Mouse (Mus musculus): ENCODE measurements around the gene Plod3. TPM values are rescaled to one million over a fixed set of nuclear protein-coding genes. Genes with fewer than 3 reads are reported as not detected.

Gene Plod3
- polyA plus RNA-seq, 1 experiment from 2014 or later, result 23.1 TPM

DNA sequence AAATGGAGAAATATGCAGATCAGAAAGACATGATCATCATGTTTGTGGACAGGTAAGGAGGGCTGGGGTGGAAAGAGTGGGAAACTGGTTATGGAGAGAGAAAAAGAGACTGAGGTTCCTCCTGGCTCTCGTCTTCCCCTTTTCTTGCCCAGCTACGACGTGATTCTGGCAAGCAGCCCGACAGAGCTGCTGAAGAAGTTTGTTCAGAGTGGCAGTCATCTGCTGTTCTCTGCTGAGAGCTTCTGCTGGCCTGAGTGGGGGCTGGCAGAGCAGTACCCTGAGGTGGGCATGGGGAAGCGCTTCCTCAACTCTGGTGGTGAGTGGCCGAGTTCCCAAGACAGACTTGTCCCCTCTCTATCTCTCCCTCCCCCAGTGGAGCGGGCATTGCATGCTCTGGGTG lies 1.6 kb downstream of the Plod3 start:
- Histone ChIP-seq H3K9ac (ENCODE audit: low read length) (peak overlapping the region; percentile 98), H3K27ac (ENCODE audit: low read depth, low read length) (no peak overlapping the region), H3K9me3 (ENCODE audit: control insufficient read depth, low read length) (no peaks in the 10 kb centered on the region), H3K4me1 (ENCODE audit: control insufficient read depth, insufficient read depth, low read length) (peaks cover 11% of the 10 kb centered on the region), H3K4me2 (peak overlapping the region; percentile 97), H3K4me3 (ENCODE audit: low read depth, low read length) (peak overlapping the region; percentile 90), H3K36me3 (ENCODE audit: control insufficient read depth, insufficient read depth, low read length) (peaks cover 22% of the 10 kb centered on the region), H3K27me3 (ENCODE audit: control insufficient read depth, insufficient read depth, low read length) (no peaks in the 10 kb centered on the region)
- no peak for ATAC-seq (ENCODE audit: low FRiP score)
- DNase-seq (ENCODE audit: low spot score, missing footprints), result no peak
- WGBS, result 89% methylated on average over 7 of the region's 7 CpGs

- Histone ChIP-seq H3K36me3 (ENCODE audit: control insufficient read depth, insufficient read depth, low read length) (peaks cover 28% of the 10 kb centered on the region), H3K9me3 (ENCODE audit: control insufficient read depth, low read length) (no peaks in the 10 kb centered on the region), H3K4me1 (ENCODE audit: control insufficient read depth, insufficient read depth, low read length) (peaks cover 11% of the 10 kb centered on the region), H3K27ac (ENCODE audit: low read depth, low read length) (no peak overlapping the region), H3K4me3 (ENCODE audit: low read depth, low read length) (no peak overlapping the region), H3K9ac (ENCODE audit: low read length) (no peak overlapping the region), H3K4me2 (no peak overlapping the region), H3K27me3 (ENCODE audit: control insufficient read depth, insufficient read depth, low read length) (no peaks in the 10 kb centered on the region)
- no peak for ATAC-seq (ENCODE audit: low FRiP score)
- WGBS, result 92% methylated on average over 6 of the region's 6 CpGs
- DNase-seq (ENCODE audit: low spot score, missing footprints), result no peak
Measured at GRCm38 (mm10) chr5:136989801-136990200, 3.0 kb downstream of the Plod3 start.

- ATAC-seq (ENCODE audit: low FRiP score) (no peak), DNase-seq (ENCODE audit: low spot score, missing footprints) (no peak)
- Histone ChIP-seq H3K4me3 (ENCODE audit: low read depth, low read length) (no peak overlapping the region), H3K36me3 (ENCODE audit: control insufficient read depth, insufficient read depth, low read length) (peaks cover 8% of the 10 kb centered on the region), H3K4me2 (no peak overlapping the region), H3K27me3 (ENCODE audit: control insufficient read depth, insufficient read depth, low read length) (no peaks in the 10 kb centered on the region), H3K9me3 (ENCODE audit: control insufficient read depth, low read length) (no peaks in the 10 kb centered on the region), H3K9ac (ENCODE audit: low read length) (no peak overlapping the region), H3K4me1 (ENCODE audit: control insufficient read depth, insufficient read depth, low read length) (no peaks in the 10 kb centered on the region), H3K27ac (ENCODE audit: low read depth, low read length) (no peak overlapping the region)
- 75% methylated on average over 3 of the region's 5 CpGs for WGBS
Measured at GRCm38 (mm10) chr5:136999449-136999848, 12.6 kb downstream of the Plod3 start.

DNA sequence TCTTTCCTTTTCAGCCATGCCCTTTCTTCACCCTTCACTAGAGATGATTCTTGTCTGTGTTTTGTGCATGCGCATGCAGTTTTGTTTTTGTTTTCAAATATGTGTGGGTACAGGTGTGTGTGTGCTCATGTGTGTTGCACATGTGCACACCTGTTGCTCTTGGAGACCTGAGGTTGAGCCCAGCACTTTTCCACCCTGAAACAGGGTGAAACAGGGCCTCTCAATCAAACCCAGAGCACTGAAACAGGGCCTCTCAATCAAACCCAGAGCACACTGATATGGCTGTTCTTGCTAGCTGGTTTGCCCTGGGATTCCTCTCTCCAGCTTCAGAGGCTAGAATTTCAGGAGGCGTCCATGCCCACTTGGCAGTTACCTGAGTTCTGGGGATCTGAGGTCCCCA lies 13.8 kb downstream of the Plod3 start:
- Histone ChIP-seq H3K4me3 (ENCODE audit: low read depth, low read length) (no peak overlapping the region), H3K36me3 (ENCODE audit: control insufficient read depth, insufficient read depth, low read length) (peaks cover 2% of the 10 kb centered on the region; the same call in 1 of the 2 replicates), H3K4me2 (no peak overlapping the region), H3K9ac (ENCODE audit: low read length) (no peak overlapping the region), H3K4me1 (ENCODE audit: control insufficient read depth, insufficient read depth, low read length) (no peaks in the 10 kb centered on the region), H3K27ac (ENCODE audit: low read depth, low read length) (no peak overlapping the region), H3K9me3 (ENCODE audit: control insufficient read depth, low read length) (no peaks in the 10 kb centered on the region), H3K27me3 (ENCODE audit: control insufficient read depth, insufficient read depth, low read length) (no peaks in the 10 kb centered on the region)
- DNase-seq (ENCODE audit: low spot score, missing footprints) (peak; percentile 89), ATAC-seq (ENCODE audit: low FRiP score) (no peak)
- WGBS, result 79% methylated on average over 2 of the region's 2 CpGs

DNA sequence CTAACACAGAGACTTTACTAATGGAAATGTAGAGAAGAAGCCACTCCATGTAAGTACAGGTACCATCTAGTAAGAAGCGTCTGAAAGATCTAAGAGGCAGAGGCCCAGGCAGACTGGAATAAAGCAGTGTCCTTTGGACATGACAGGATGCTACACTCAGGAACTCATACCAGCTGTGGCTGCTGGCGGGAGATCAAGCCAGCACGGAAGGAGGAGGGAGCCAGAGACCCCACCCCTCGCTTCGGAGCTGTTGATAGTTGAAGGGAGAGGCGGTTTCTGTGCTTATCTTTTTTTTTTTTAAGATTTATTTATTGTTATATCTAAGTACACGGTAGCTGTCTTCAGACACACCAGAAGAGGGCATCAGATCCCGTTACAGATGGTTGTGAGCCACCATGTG lies 20.5 kb downstream of the Plod3 start:
- Histone ChIP-seq H3K4me3 (ENCODE audit: low read depth, low read length) (no peak overlapping the region), H3K36me3 (ENCODE audit: control insufficient read depth, insufficient read depth, low read length) (no peaks in the 10 kb centered on the region), H3K9ac (ENCODE audit: low read length) (no peak overlapping the region), H3K27me3 (ENCODE audit: control insufficient read depth, insufficient read depth, low read length) (no peaks in the 10 kb centered on the region), H3K4me2 (no peak overlapping the region), H3K9me3 (ENCODE audit: control insufficient read depth, low read length) (no peaks in the 10 kb centered on the region), H3K27ac (ENCODE audit: low read depth, low read length) (no peak overlapping the region), H3K4me1 (ENCODE audit: control insufficient read depth, insufficient read depth, low read length) (no peaks in the 10 kb centered on the region)
- no peak for DNase-seq (ENCODE audit: low spot score, missing footprints)
- 64% methylated on average over 8 of the region's 8 CpGs for WGBS
- ATAC-seq (ENCODE audit: low FRiP score), result no peak

DNA sequence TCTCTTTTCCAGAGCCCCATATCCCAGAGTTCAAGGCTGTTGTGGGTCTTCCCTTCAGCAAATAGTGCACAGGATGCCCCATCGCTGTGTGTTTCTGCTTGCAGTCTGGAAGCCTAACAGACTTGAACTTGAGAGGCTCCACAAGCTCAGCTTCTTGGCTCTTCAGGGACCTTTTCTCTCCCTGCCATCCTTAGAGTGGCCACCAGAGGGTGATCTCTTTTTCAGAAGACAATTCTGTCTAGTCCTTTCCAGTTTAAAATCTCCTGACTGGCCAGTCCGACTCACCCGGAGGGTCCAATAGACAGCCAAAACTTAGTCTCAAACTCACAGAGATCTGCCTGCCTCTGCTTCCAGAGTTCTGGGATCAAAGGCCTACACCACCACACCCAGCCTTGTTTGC lies 23.2 kb downstream of the Plod3 start:
- ATAC-seq (ENCODE audit: low FRiP score) (no peak), DNase-seq (ENCODE audit: low spot score, missing footprints) (peak; percentile 90)
- H3K9ac ChIP-seq (ENCODE audit: low read length), result no peak overlapping the region
- no peak overlapping the region for H3K4me2 ChIP-seq
- H3K9me3 ChIP-seq (ENCODE audit: control insufficient read depth, low read length), result no peaks in the 10 kb centered on the region
- no peak overlapping the region for H3K4me3 ChIP-seq (ENCODE audit: low read depth, low read length)
- H3K27me3 ChIP-seq (ENCODE audit: control insufficient read depth, insufficient read depth, low read length), result no peaks in the 10 kb centered on the region
- WGBS, result 23% methylated on average over 3 of the region's 3 CpGs
- H3K4me1 ChIP-seq (ENCODE audit: control insufficient read depth, insufficient read depth, low read length), result no peaks in the 10 kb centered on the region
- no peak overlapping the region for H3K27ac ChIP-seq (ENCODE audit: low read depth, low read length)
- no peaks in the 10 kb centered on the region for H3K36me3 ChIP-seq (ENCODE audit: control insufficient read depth, insufficient read depth, low read length)

DNA sequence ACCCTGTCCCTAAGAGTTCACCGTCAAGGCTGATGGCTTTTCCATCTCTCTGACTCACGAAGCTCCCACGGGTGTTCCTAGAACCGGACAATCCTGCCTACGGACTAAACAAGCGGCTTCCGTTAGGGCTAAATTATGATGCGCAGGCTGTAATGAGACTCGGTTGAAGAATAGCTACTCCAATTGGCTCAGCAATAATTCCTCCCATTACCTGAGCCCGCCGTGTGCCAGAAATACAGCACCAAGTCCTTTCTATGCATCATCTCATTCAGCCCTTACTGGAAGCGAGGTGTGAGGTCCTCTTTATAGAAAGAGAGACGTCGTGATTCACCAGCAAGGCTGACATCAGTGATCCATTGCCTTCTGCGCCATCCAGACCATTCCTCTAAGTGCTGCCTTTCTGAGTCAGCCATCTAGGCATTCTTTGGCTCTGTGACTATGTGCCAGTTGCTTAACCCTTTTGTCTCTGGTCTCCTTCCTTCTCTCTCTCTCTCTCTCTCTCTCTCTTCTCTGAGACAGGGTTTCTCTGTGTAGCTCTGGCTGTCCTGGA lies 25.7 kb downstream of the Plod3 start:
- Histone ChIP-seq H3K9me3 (ENCODE audit: control insufficient read depth, low read length) (no peaks in the 10 kb centered on the region), H3K4me2 (no peak overlapping the region), H3K27ac (ENCODE audit: low read depth, low read length) (no peak overlapping the region), H3K4me3 (ENCODE audit: low read depth, low read length) (no peak overlapping the region), H3K9ac (ENCODE audit: low read length) (no peak overlapping the region), H3K4me1 (ENCODE audit: control insufficient read depth, insufficient read depth, low read length) (no peaks in the 10 kb centered on the region), H3K27me3 (ENCODE audit: control insufficient read depth, insufficient read depth, low read length) (no peaks in the 10 kb centered on the region), H3K36me3 (ENCODE audit: control insufficient read depth, insufficient read depth, low read length) (no peaks in the 10 kb centered on the region)
- DNase-seq (ENCODE audit: low spot score, missing footprints) (no peak), ATAC-seq (ENCODE audit: low FRiP score) (no peak)
- WGBS, result 85% methylated on average over 15 of the region's 15 CpGs

GRCm38 (mm10) chr5:137015913-137016312 lies 29.1 kb downstream of the Plod3 start:
- Histone ChIP-seq H3K36me3 (ENCODE audit: control insufficient read depth, insufficient read depth, low read length) (no peaks in the 10 kb centered on the region), H3K4me3 (ENCODE audit: low read depth, low read length) (no peak overlapping the region), H3K27ac (ENCODE audit: low read depth, low read length) (no peak overlapping the region), H3K9ac (ENCODE audit: low read length) (no peak overlapping the region), H3K4me2 (no peak overlapping the region), H3K27me3 (ENCODE audit: control insufficient read depth, insufficient read depth, low read length) (no peaks in the 10 kb centered on the region), H3K4me1 (ENCODE audit: control insufficient read depth, insufficient read depth, low read length) (no peaks in the 10 kb centered on the region), H3K9me3 (ENCODE audit: control insufficient read depth, low read length) (no peaks in the 10 kb centered on the region)
- no peak for DNase-seq (ENCODE audit: low spot score, missing footprints)
- WGBS, result 91% methylated on average over 3 of the region's 3 CpGs
- ATAC-seq (ENCODE audit: low FRiP score), result no peak

GRCm38 (mm10) chr5:137024318-137024717 lies 37.5 kb downstream of the Plod3 start:
- ATAC-seq (ENCODE audit: low FRiP score) (no peak), DNase-seq (ENCODE audit: low spot score, missing footprints) (peak; percentile 84)
- H3K4me2 ChIP-seq, result no peak overlapping the region
- no peaks in the 10 kb centered on the region for H3K36me3 ChIP-seq (ENCODE audit: control insufficient read depth, insufficient read depth, low read length)
- no peaks in the 10 kb centered on the region for H3K9me3 ChIP-seq (ENCODE audit: control insufficient read depth, low read length)
- WGBS, result 48% methylated on average over 3 of the region's 3 CpGs
- H3K4me3 ChIP-seq (ENCODE audit: low read depth, low read length), result no peak overlapping the region
- H3K4me1 ChIP-seq (ENCODE audit: control insufficient read depth, insufficient read depth, low read length), result peaks cover 3% of the 10 kb centered on the region; the same call in 1 of the 2 replicates
- H3K9ac ChIP-seq (ENCODE audit: low read length), result no peak overlapping the region
- peaks cover 44% of the 10 kb centered on the region for H3K27me3 ChIP-seq (ENCODE audit: control insufficient read depth, insufficient read depth, low read length)
- no peak overlapping the region for H3K27ac ChIP-seq (ENCODE audit: low read depth, low read length)

Data from midbrain, embryonic 11.5 days (tissue).